Mouse (Mus musculus) neural tube, embryonic 15.5 days (tissue): ENCODE measurements at regions not wholly inside any gene's neighbourhood (a gene's known extent, or its start where the extent isn't known, plus 50 kb on each side); places are given as distances from the start of the nearest gene placed in this dataset.
A peak's percentile ranks its signal among the peaks of the same experiment; 100 is the strongest.

Experiments
- ATAC-seq: fragments of 200-750 bp; cut with Nextera tagmentation; 2 replicates; pipeline ENCODE4 v1.8.0; 2017; ENCODE audit warnings: mild to moderate bottlenecking, moderate TSS enrichment, moderate library complexity; ENCODE audit not compliant: low FRiP score
- H3K27ac ChIP-seq: fragments of 300-500 bp; sonication (generic); replicated peaks from 2 replicates; pipeline ENCODE4 v1.5.1; 2015; ENCODE audit warnings: mild to moderate bottlenecking, inconsistent platforms
- H3K27me3 ChIP-seq: fragments of 300-500 bp; sonication (generic); replicated peaks from 2 replicates; pipeline ENCODE4 v1.6.1; 2015; ENCODE audit warnings: inconsistent platforms
- H3K36me3 ChIP-seq: fragments of 300-500 bp; sonication (generic); 2 replicates; pipeline ENCODE4 v1.6.1; 2015; ENCODE audit warnings: inconsistent platforms
- H3K4me1 ChIP-seq: fragments of 300-500 bp; sonication (generic); 2 replicates; pipeline ENCODE4 v1.6.1; 2015; ENCODE audit warnings: inconsistent platforms
- H3K4me2 ChIP-seq: fragments of 300-500 bp; sonication (generic); 2 replicates; pipeline ENCODE4 v1.6.1; 2015; ENCODE audit warnings: inconsistent platforms, mild to moderate bottlenecking, moderate library complexity
- H3K4me3 ChIP-seq: fragments of 300-500 bp; sonication (generic); replicated peaks from 2 replicates; pipeline ENCODE4 v1.5.1; 2015; ENCODE audit warnings: mild to moderate bottlenecking, inconsistent platforms
- H3K9ac ChIP-seq: fragments of 300-500 bp; sonication (generic); replicated peaks from 2 replicates; pipeline ENCODE4 v1.6.1; 2015; ENCODE audit warnings: mild to moderate bottlenecking, inconsistent platforms
- H3K9me3 ChIP-seq: fragments of 300-500 bp; sonication (generic); replicated peaks from 2 replicates; pipeline ENCODE4 v1.6.1; 2016; ENCODE audit warnings: inconsistent platforms
- WGBS: fragments of 180-500 bp; shearing (Covaris S2); methylation state at CpG from one replicate; pipeline ENCODE4 v1.1.7; 2015; ENCODE audit warnings: mixed read lengths; 5-methylcytosine and 5-hydroxymethylcytosine counted together

DNA sequence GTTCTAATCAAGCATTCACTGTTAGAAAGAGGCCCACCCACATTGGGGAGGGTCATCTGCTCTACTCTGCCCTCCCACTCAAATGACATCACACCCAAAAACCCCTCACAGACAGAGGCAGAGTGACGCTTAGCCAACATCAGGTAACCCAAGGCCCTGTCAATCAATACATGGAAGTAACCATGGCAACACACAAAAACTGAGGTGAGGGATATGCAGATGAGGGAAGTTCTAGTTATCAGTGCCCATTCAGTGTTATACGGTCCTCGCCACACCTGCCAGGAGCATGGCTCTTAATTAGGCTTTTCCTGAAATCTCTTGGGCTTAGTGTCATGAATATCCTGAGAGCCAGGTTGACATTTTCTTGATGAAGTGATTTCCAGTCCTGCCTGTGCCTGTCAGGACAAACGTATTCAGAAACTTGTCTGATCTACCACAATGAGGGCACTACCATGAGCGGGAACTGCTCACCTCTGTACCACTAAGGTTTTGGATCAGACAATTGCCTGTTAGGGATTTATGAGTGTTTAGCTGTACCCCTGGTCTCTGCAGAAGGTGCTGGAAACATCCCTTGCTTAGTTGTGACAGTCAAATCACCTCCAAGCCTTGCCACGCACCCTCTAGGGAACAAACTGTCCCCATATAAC is 210.4 kb upstream of the Cdh4 start:
- no peak overlapping the region for H3K4me2 ChIP-seq
- no peak overlapping the region for H3K4me3 ChIP-seq
- no peak overlapping the region for H3K27ac ChIP-seq
- H3K9ac ChIP-seq = no peak overlapping the region
- 83% methylated on average over 6 of the region's 6 CpGs for WGBS
- no peak for ATAC-seq
- no peaks in the 10 kb centered on the region for H3K36me3 ChIP-seq
- H3K4me1 ChIP-seq = no peaks in the 10 kb centered on the region
- H3K9me3 ChIP-seq = no peaks in the 10 kb centered on the region
- H3K27me3 ChIP-seq = no peaks in the 10 kb centered on the region

DNA sequence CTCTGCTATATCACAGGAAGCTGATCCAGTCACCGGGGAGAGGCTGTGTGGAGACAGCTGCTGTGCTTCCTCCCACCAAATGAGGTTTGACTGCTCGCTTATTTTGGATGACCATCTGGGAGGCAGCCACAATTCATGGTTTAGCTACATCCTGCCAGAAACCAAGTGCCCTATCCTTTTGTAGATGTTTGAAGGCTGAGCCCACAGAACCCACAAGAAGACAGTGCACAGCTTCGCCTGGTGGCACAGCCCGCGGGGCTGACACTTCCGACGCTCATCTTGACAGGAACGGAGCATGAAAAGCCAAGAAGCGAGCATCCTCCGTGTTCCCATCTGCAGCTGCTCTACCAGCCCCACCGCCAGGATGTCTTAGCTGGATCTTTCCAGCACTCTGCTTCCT is 204.1 kb upstream of the Cdh4 start:
- Histone ChIP-seq H3K36me3 (no peaks in the 10 kb centered on the region), H3K4me3 (no peak overlapping the region), H3K4me2 (no peak overlapping the region), H3K27me3 (no peaks in the 10 kb centered on the region), H3K9ac (no peak overlapping the region), H3K9me3 (no peaks in the 10 kb centered on the region), H3K27ac (no peak overlapping the region), H3K4me1 (no peaks in the 10 kb centered on the region)
- ATAC-seq = no peak
- 88% methylated on average over 11 of the region's 11 CpGs for WGBS

DNA sequence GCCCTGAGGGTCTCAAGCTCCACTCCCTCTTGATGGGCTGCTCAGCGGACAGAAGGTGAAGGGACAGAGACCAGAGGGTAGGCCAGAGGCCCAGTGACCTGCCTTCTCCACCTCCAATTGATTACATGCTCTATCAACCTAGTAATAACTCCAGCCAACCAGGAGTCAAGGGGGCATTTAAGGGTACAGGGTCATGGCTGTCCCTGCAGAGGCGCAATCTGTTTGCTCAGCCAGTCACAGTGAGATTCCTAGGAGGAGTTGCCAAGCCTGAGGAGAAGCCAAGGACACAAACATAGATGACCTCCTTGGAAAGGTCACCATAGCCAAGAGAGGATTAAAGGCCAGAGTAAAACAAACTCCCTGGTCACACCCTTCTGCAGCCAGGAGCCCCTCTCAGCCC is 181.3 kb upstream of the Cdh4 start:
- 82% methylated on average over 2 of the region's 2 CpGs for WGBS
- Histone ChIP-seq H3K27me3 (no peaks in the 10 kb centered on the region), H3K9me3 (no peaks in the 10 kb centered on the region)

DNA sequence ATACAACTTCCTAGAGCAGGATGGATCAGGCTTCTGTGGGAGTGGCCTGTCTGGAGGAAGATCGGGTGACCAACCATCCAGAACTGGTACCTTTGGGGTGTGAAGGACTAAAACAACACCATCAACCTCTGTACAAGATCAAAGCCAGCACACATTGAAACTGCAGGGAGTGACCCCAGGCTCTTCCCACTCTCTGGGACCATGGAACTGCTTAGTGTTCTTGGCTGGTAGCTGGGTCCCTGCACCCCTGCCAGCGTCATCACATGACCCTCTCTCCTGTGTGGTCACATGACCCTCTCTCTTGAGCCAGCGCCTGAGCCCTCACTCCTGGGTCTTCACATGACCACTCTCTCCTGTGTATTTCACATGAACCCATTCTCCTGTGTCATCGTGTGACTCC is 178.3 kb upstream of the Cdh4 start:
- ATAC-seq = no peak
- 87% methylated on average over 4 of the region's 4 CpGs for WGBS
- H3K4me3 ChIP-seq = no peak overlapping the region
- H3K36me3 ChIP-seq = no peaks in the 10 kb centered on the region
- H3K4me1 ChIP-seq = no peaks in the 10 kb centered on the region; the same call in 1 of the 2 replicates
- H3K27me3 ChIP-seq = no peaks in the 10 kb centered on the region
- no peak overlapping the region for H3K4me2 ChIP-seq
- H3K9ac ChIP-seq = no peak overlapping the region
- H3K27ac ChIP-seq = no peak overlapping the region
- no peaks in the 10 kb centered on the region for H3K9me3 ChIP-seq

More for the DNA sequence above, 181.3 kb upstream of the Cdh4 start:
- no peak overlapping the region for H3K4me3 ChIP-seq
- no peak overlapping the region for H3K9ac ChIP-seq
- no peaks in the 10 kb centered on the region; the same call in 1 of the 2 replicates for H3K4me1 ChIP-seq
- no peak overlapping the region for H3K27ac ChIP-seq
- no peak overlapping the region for H3K4me2 ChIP-seq
- ATAC-seq = no peak
- no peaks in the 10 kb centered on the region for H3K36me3 ChIP-seq

DNA sequence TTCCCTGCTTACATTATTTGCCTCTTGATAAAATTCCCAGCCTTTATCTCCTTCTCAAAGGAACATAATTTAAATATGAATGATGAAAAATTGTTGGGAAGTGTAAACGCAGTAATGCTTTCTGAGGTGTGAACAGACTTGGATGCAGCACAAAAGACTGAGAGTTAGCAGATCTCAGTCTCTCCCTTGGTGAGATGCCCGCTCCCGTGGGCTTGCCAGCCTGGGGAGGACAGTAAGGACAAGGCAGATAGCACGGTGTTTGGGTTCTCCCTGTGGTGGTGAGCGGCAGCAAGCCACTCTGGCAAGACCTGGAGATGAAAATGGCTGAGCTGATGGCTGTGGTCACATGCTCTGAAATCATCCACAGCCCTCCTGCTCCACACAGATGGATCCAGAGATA is 176.8 kb upstream of the Cdh4 start:
- Histone ChIP-seq H3K4me3 (no peak overlapping the region), H3K36me3 (no peaks in the 10 kb centered on the region), H3K9me3 (no peaks in the 10 kb centered on the region), H3K9ac (no peak overlapping the region), H3K27ac (no peak overlapping the region), H3K4me2 (no peak overlapping the region), H3K4me1 (no peaks in the 10 kb centered on the region; the same call in 1 of the 2 replicates), H3K27me3 (no peaks in the 10 kb centered on the region)
- 77% methylated on average over 5 of the region's 5 CpGs for WGBS
- no peak for ATAC-seq

DNA sequence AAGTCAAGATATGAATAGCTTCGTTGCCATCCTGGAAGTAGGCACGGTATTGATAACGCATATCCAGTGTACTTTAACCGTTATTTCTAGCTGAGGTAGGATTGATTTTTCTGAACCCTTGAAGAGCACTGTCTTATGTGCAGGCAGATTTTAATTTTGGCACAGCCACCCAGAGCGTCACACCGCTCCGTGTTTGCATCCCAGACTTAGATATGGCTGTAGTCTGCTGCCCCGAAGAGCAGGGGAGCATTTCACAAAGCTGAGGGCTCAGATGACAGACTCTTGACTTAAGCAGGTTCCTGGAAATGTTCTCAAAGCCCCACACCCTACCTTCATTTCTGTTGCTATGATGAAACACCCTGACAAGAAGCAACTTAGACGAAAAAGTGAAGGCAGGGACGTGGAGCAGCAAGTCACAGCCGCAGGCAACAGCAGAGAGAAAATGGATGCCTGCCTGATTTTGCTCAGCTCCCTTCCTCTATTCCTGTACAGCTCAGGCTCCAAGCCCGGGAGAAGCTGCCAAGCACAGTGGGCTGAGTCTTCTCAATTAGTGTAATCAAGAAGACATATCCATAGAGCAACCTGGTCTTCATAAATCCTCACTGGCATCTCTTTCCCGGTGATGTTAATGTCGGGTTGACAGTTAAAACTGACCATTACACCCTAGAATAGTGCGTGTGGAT is 164.9 kb upstream of the Cdh4 start:
- Histone ChIP-seq H3K9ac (no peak overlapping the region), H3K36me3 (no peaks in the 10 kb centered on the region), H3K9me3 (no peaks in the 10 kb centered on the region), H3K4me1 (0 out of 2 replicates have a peak, but pooled peaks cover 3% of the 10 kb centered on the region), H3K27me3 (no peaks in the 10 kb centered on the region), H3K4me3 (no peak overlapping the region), H3K4me2 (no peak overlapping the region), H3K27ac (no peak overlapping the region)
- 86% methylated on average over 15 of the region's 15 CpGs for WGBS
- ATAC-seq = no peak

DNA sequence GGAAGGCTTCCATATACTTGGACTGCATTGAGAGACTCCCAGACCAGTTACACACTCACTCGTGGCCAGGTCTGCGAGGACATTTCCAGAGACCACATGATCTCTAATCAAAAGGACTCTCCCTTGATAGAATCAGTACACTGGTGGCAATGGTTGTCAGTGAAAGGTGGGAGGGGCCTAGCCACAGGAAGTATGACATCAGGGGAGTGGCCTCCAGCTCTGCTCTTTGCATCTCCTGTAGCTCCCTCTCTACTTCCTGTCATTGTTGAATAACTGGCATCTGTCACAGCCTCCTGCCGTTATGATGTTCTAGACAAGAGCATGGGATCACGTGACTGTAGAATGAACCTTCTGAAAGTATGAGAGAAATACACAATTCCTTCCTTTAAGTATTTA is 164.3 kb upstream of the Cdh4 start:
- no peaks in the 10 kb centered on the region for H3K9me3 ChIP-seq
- H3K27ac ChIP-seq = no peak overlapping the region
- H3K36me3 ChIP-seq = no peaks in the 10 kb centered on the region
- no peak overlapping the region for H3K4me3 ChIP-seq
- no peak overlapping the region for H3K4me2 ChIP-seq
- no peaks in the 10 kb centered on the region for H3K27me3 ChIP-seq
- 0 out of 2 replicates have a peak, but pooled peaks cover 8% of the 10 kb centered on the region for H3K4me1 ChIP-seq
- 84% methylated on average over 4 of the region's 4 CpGs for WGBS
- ATAC-seq = no peak
- no peak overlapping the region for H3K9ac ChIP-seq

DNA sequence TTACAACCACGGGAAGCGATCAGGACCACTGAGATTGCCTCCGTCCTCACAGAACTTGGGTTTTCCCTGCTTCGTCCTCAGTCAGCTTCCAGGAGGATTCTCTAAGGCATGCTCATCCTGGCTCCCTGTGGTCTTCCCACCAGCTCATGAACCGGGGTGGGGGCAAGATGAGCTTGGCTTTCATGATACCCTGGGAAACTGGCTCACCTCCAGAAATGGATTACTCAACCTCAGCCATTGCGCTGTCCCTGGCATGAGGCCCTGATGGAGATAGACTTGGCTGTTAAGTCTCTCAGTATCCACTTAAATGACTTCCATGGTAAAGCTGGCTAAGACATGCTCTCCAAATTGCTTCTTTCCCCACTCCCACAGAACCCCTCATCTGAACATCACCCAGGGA is 160.0 kb upstream of the Cdh4 start:
- ATAC-seq = no peak
- no peaks in the 10 kb centered on the region for H3K27me3 ChIP-seq
- H3K36me3 ChIP-seq = no peaks in the 10 kb centered on the region
- H3K27ac ChIP-seq = no peak overlapping the region
- H3K4me1 ChIP-seq = 0 out of 2 replicates have a peak, but pooled peaks cover 12% of the 10 kb centered on the region
- no peak overlapping the region for H3K4me3 ChIP-seq
- H3K4me2 ChIP-seq = no peak overlapping the region
- no peaks in the 10 kb centered on the region for H3K9me3 ChIP-seq
- 63% methylated on average over 6 of the region's 6 CpGs for WGBS
- H3K9ac ChIP-seq = no peak overlapping the region

DNA sequence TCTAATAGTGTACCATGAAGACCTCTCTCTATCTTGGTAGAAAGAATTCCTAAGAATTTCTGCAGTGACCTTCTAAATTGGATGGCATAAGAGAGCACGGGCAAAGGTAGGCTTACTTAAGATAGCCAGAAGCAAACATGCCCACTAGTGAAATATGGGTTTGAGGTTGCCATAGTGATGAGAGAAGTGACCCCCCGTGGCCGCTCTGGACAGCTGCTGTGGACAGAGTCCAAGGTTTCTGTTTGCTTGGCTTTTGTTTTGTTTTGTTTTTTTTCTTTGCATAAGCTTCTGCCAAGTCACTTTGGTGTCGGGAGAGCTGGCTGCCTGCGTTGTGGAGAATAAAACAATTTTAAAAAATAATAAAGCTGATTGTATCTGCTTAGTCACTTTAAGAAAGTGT is 151.8 kb upstream of the Cdh4 start:
- H3K27me3 ChIP-seq = no peaks in the 10 kb centered on the region
- WGBS = 24% methylated on average over 5 of the region's 5 CpGs
- H3K4me2 ChIP-seq = no peak overlapping the region
- no peak for ATAC-seq
- no peaks in the 10 kb centered on the region for H3K36me3 ChIP-seq
- H3K27ac ChIP-seq = no peak overlapping the region
- no peaks in the 10 kb centered on the region for H3K9me3 ChIP-seq
- H3K4me3 ChIP-seq = no peak overlapping the region
- H3K4me1 ChIP-seq = peaks cover 30% of the 10 kb centered on the region
- no peak overlapping the region for H3K9ac ChIP-seq

DNA sequence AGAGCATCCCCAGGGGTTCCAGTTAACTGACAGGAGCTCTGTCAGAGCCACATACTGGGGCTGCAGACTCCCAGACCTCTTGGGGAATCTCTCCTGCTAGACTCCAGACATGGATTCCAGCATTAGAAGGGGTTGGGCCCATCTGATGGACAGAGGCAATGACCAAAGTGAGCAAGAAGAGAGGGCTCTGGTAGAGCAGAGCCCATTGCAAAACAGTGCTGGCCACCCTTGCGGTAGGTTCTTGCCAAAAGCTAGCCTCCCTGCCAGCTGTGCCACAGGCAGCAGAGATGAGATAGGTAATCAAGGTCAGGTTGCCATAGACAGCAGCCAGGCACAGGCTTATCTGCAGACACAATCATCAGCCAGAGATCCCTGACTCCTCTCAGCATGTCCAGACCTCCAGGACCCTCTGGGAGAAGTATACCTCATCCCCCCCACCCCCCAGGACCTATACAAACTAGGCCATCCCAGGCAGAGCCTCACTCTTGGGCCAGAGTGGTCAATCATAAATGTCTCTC is 151.1 kb upstream of the Cdh4 start:
- Histone ChIP-seq H3K27ac (no peak overlapping the region), H3K9me3 (no peaks in the 10 kb centered on the region), H3K4me2 (no peak overlapping the region), H3K27me3 (no peaks in the 10 kb centered on the region), H3K36me3 (no peaks in the 10 kb centered on the region), H3K9ac (no peak overlapping the region), H3K4me1 (peaks cover 30% of the 10 kb centered on the region), H3K4me3 (no peak overlapping the region)
- ATAC-seq = no peak
- 86% methylated on average over 1 of the region's 1 CpGs for WGBS

DNA sequence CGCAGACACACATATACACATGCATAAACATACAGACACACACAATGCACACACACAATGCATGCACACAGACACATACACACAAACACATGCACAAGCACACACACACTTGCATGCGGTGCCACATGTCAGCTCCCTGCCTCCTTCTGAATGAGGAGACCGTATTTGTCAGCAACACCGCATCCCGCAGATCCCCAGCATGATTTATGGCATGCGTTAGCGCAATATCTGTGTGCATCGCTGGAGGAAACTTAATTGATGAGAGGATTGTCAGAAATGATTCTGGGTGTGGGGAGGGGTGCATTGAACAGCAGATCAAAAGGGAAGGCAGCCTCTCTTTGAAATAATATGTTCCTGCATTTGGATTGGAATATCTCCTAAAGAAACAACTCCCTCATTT is 150.3 kb upstream of the Cdh4 start:
- H3K36me3 ChIP-seq = no peaks in the 10 kb centered on the region
- H3K4me1 ChIP-seq = peaks cover 30% of the 10 kb centered on the region
- H3K9me3 ChIP-seq = no peaks in the 10 kb centered on the region
- H3K27me3 ChIP-seq = no peaks in the 10 kb centered on the region
- 41% methylated on average over 8 of the region's 8 CpGs for WGBS
- peak; percentile 33; the same call in 1 of the 2 replicates for ATAC-seq
- H3K4me2 ChIP-seq = no peak overlapping the region
- no peak overlapping the region for H3K9ac ChIP-seq
- 0 out of 2 replicates have a peak overlapping the region, but pooled peaks have one; percentile 7 for H3K27ac ChIP-seq
- H3K4me3 ChIP-seq = no peak overlapping the region

DNA sequence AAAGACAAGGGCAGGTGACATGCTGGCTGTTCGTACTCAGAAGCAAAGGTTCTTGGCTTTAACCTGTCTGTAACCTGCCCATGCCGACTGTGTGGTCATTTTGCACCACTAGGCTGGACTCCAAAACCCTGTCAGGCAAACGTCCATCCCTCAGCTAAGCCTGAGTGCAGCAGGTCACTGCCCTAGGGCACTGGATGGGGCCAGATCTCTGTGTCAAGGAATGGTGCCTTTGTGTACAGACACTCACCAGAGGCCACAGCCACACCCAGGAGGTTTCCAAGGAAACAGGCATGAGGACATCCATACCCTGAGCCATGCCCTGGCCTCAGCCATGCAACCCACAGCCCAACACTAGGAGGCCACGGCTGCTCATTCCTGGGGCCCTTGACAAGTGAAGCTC is 149.7 kb upstream of the Cdh4 start:
- no peaks in the 10 kb centered on the region for H3K9me3 ChIP-seq
- ATAC-seq = no peak
- no peak overlapping the region for H3K4me2 ChIP-seq
- peaks cover 30% of the 10 kb centered on the region for H3K4me1 ChIP-seq
- 55% methylated on average over 4 of the region's 4 CpGs for WGBS
- no peaks in the 10 kb centered on the region for H3K27me3 ChIP-seq
- H3K36me3 ChIP-seq = no peaks in the 10 kb centered on the region
- no peak overlapping the region for H3K9ac ChIP-seq
- H3K4me3 ChIP-seq = no peak overlapping the region
- 0 out of 2 replicates have a peak overlapping the region, but pooled peaks have one; percentile 7 for H3K27ac ChIP-seq
